Mouse (Mus musculus) forebrain, embryonic 11.5 days (tissue): ENCODE results near the gene Slc25a45. TPM values are rescaled to one million over a fixed set of nuclear protein-coding genes. Genes with fewer than 3 reads are reported as not detected.

Experiments used
- ATAC-seq: fragments of 200-750 bp; cut with Nextera tagmentation; replicated peaks from 2 replicates; pipeline ENCODE4 v1.8.0; 2017; ENCODE audit warnings: moderate TSS enrichment; ENCODE audit not compliant: low FRiP score
- DNase-seq: peaks from one replicate; pipeline ENCODE4 v3.0.0-alpha.2; 2017; ENCODE audit warnings: low spot score
- H3K27ac ChIP-seq: fragments of 300-500 bp; sonication (generic); 2 replicates; pipeline ENCODE4 v1.5.1; 2014; ENCODE audit warnings: low read depth, low read length
- H3K27me3 ChIP-seq: fragments of 300-500 bp; sonication (generic); 2 replicates; pipeline ENCODE4 v1.6.1; 2014; ENCODE audit warnings: mild to moderate bottlenecking, low read length, mixed read lengths; ENCODE audit not compliant: control insufficient read depth, insufficient read depth
- H3K36me3 ChIP-seq: fragments of 300-500 bp; sonication (generic); 2 replicates; pipeline ENCODE4 v1.6.1; 2014; ENCODE audit warnings: mild to moderate bottlenecking, low read length, moderate library complexity, mixed read lengths; ENCODE audit not compliant: control insufficient read depth, insufficient read depth
- H3K4me1 ChIP-seq: fragments of 300-500 bp; sonication (generic); replicated peaks from 2 replicates; pipeline ENCODE4 v1.6.1; 2014; ENCODE audit warnings: low read length, mixed read lengths; ENCODE audit not compliant: control insufficient read depth, insufficient read depth
- H3K4me2 ChIP-seq: fragments of 300-500 bp; sonication (generic); 2 replicates; pipeline ENCODE4 v1.6.1; 2014; ENCODE audit warnings: low read depth, mild to moderate bottlenecking, low read length, moderate library complexity, mixed read lengths; ENCODE audit not compliant: severe bottlenecking
- H3K4me3 ChIP-seq: fragments of 300-500 bp; sonication (generic); 2 replicates; pipeline ENCODE4 v1.5.1; 2014; ENCODE audit warnings: low read depth, low read length
- H3K9ac ChIP-seq: fragments of 300-500 bp; sonication (generic); 2 replicates; pipeline ENCODE4 v1.6.1; 2014; ENCODE audit warnings: low read length
- H3K9me3 ChIP-seq: fragments of 300-500 bp; sonication (generic); 2 replicates; pipeline ENCODE4 v1.6.1; 2016; ENCODE audit warnings: low read length, mixed read lengths; ENCODE audit not compliant: control insufficient read depth
- whole genome bisulfite sequencing: fragments of 180-500 bp; shearing (Covaris S2); extraction: QIAGEN DNeasy Blood & Tissue Kit; methylation state at CpG from one replicate; pipeline ENCODE4 v1.1.7; 2014; 5-methylcytosine and 5-hydroxymethylcytosine counted together
- polyA plus RNA-seq: library from polyadenylated mRNA; unstranded; fragments of >200 nt; fragmentation: Nextera tagmentation; extraction: Ambion mirVana; gene quantifications from 2 replicates; pipeline ENCODE4 v1.2.1, GENCODE M21; 2014

Slc25a45 gene
- polyA plus RNA-seq, 1 experiment from 2014 or later, result 0.90 TPM

- Histone ChIP-seq H3K9ac (no peak overlapping the region), H3K4me2 (no peak overlapping the region), H3K27ac (no peak overlapping the region), H3K4me1 (no peaks in the 10 kb centered on the region), H3K9me3 (no peaks in the 10 kb centered on the region), H3K36me3 (peaks cover 13% of the 10 kb centered on the region), H3K4me3 (no peak overlapping the region), H3K27me3 (no peaks in the 10 kb centered on the region)
- 93% methylated on average over 20 of the region's 20 CpGs for WGBS
- ATAC-seq (no peak), DNase-seq (no peak)
Measured at GRCm38 (mm10) chr19:5864710-5865398, 12.8 kb upstream of the Slc25a45 start.

GRCm38 (mm10) chr19:5868096-5868495, 9.5 kb upstream of the Slc25a45 start:
- H3K27me3 ChIP-seq, result no peaks in the 10 kb centered on the region
- ATAC-seq (no peak), DNase-seq (no peak)
- H3K36me3 ChIP-seq, result peaks cover under 1% of the 10 kb centered on the region
- 88% methylated on average over 6 of the region's 6 CpGs for WGBS
- H3K27ac ChIP-seq, result no peak overlapping the region
- H3K9me3 ChIP-seq, result no peaks in the 10 kb centered on the region
- no peak overlapping the region for H3K4me2 ChIP-seq
- no peak overlapping the region for H3K9ac ChIP-seq
- peaks cover 4% of the 10 kb centered on the region; the same call in 1 of the 2 replicates for H3K4me1 ChIP-seq
- H3K4me3 ChIP-seq, result no peak overlapping the region

- no peak overlapping the region for H3K4me3 ChIP-seq
- peak; percentile 81 for DNase-seq
- peaks cover 10% of the 10 kb centered on the region for H3K4me1 ChIP-seq
- H3K9ac ChIP-seq, result peak overlapping the region; percentile 23
- 22% methylated on average over 7 of the region's 7 CpGs for WGBS
- peak; percentile 70 for ATAC-seq
- no peaks in the 10 kb centered on the region; the same call in 1 of the 2 replicates for H3K36me3 ChIP-seq
- no peaks in the 10 kb centered on the region for H3K27me3 ChIP-seq
- peak overlapping the region; percentile 26; the same call in 1 of the 2 replicates for H3K4me2 ChIP-seq
- no peaks in the 10 kb centered on the region for H3K9me3 ChIP-seq
- peak overlapping the region; percentile 37; the same call in 1 of the 2 replicates for H3K27ac ChIP-seq
Measured at GRCm38 (mm10) chr19:5871273-5871672, 6.3 kb upstream of the Slc25a45 start.

DNA sequence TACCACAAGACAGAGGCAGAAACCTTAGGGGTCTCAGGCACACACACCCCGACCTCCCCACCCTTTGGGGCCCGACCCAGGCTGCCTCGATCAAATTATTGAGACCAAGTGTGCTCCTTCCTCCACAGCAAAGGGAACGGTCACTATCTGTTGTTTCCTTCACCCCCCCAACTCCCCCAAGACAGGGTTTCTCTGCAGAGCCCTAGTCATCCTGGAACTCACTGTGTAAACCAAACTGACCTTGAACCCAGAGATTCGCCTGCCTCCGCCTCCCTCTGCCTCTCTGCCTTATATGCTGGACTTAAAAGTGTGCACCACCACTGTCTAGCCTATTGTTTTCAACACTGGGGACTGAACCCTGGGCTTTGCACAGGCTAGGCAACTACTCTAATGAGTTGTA, 5.9 kb upstream of the Slc25a45 start:
- Histone ChIP-seq H3K36me3 (no peaks in the 10 kb centered on the region; the same call in 1 of the 2 replicates), H3K27me3 (no peaks in the 10 kb centered on the region), H3K4me1 (peaks cover 10% of the 10 kb centered on the region), H3K4me2 (0 out of 2 replicates have a peak overlapping the region, but pooled peaks have one; percentile 26), H3K9ac (no peak overlapping the region), H3K27ac (peak overlapping the region; percentile 37; the same call in 1 of the 2 replicates), H3K4me3 (no peak overlapping the region), H3K9me3 (no peaks in the 10 kb centered on the region)
- 61% methylated on average over 6 of the region's 6 CpGs for WGBS
- DNase-seq (no peak), ATAC-seq (no peak)

DNA sequence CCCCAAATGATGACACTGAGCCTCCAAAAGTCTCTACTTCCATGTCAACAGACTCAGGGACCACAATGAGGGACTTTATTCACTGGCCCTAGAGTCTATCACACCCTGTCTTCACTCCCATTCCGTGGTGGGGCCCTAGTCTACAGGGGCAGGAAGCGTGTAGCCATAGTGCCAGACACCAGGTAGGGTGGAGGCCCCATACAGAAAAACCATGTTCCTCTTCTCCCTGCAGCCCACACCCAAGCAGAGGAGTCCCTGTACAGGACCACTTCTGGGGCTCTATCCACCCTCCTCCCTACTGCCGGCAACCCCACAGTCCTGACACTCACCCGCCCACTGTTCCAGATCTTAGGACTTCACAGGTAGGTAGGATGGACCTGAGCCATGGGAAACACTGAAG, 5.1 kb upstream of the Slc25a45 start:
- ATAC-seq (no peak), DNase-seq (no peak)
- Histone ChIP-seq H3K9ac (no peak overlapping the region), H3K27ac (no peak overlapping the region), H3K4me2 (no peak overlapping the region), H3K4me1 (peaks cover 10% of the 10 kb centered on the region), H3K36me3 (no peaks in the 10 kb centered on the region; the same call in 1 of the 2 replicates), H3K9me3 (no peaks in the 10 kb centered on the region), H3K4me3 (no peak overlapping the region), H3K27me3 (no peaks in the 10 kb centered on the region)
- 89% methylated on average over 4 of the region's 4 CpGs for WGBS

GRCm38 (mm10) chr19:5872931-5873556, 4.6 kb upstream of the Slc25a45 start:
- H3K27me3 ChIP-seq, result no peaks in the 10 kb centered on the region
- H3K9ac ChIP-seq, result no peak overlapping the region
- H3K4me2 ChIP-seq, result no peak overlapping the region
- no peak overlapping the region for H3K27ac ChIP-seq
- no peaks in the 10 kb centered on the region for H3K9me3 ChIP-seq
- no peak overlapping the region for H3K4me3 ChIP-seq
- no peaks in the 10 kb centered on the region; the same call in 1 of the 2 replicates for H3K36me3 ChIP-seq
- DNase-seq, result no peak
- peaks cover 10% of the 10 kb centered on the region for H3K4me1 ChIP-seq
- WGBS, result 91% methylated on average over 19 of the region's 19 CpGs
- ATAC-seq, result no peak

GRCm38 (mm10) chr19:5874391-5874968, 3.1 kb upstream of the Slc25a45 start:
- peak overlapping the region; percentile 87 for H3K4me2 ChIP-seq
- H3K27me3 ChIP-seq, result no peaks in the 10 kb centered on the region
- H3K4me1 ChIP-seq, result peaks cover 10% of the 10 kb centered on the region
- DNase-seq, result no peak
- H3K27ac ChIP-seq, result no peak overlapping the region
- no peaks in the 10 kb centered on the region; the same call in 1 of the 2 replicates for H3K36me3 ChIP-seq
- 13% methylated on average over 13 of the region's 13 CpGs for WGBS
- no peak for ATAC-seq
- H3K9me3 ChIP-seq, result no peaks in the 10 kb centered on the region
- peak overlapping the region; percentile 75 for H3K4me3 ChIP-seq
- peak overlapping the region; percentile 81 for H3K9ac ChIP-seq

- Histone ChIP-seq H3K4me3 (peak within 1 kb of the TSS; percentile 75), H3K9me3 (no peaks in the 10 kb centered on the region), H3K27me3 (no peaks in the 10 kb centered on the region), H3K36me3 (no peaks in the 10 kb centered on the region; the same call in 1 of the 2 replicates), H3K4me1 (peaks cover 10% of the 10 kb centered on the region), H3K4me2 (peak within 1 kb of the TSS; percentile 87), H3K27ac (no peak within 1 kb of the TSS), H3K9ac (peak within 1 kb of the TSS; percentile 81)
- DNase-seq (peak; percentile 96), ATAC-seq (peak; percentile 83)
- WGBS, result under 1% methylated on average over 37 of the region's 37 CpGs
Measured at GRCm38 (mm10) chr19:5874969-5875480, 2.6 kb upstream of the Slc25a45 start, which contains the start of gene Frmd8. Gene Frmd8 (minus strand): TSS chr19:5875274.
